Mouse (Mus musculus): ENCODE measurements at regions not wholly inside any gene's neighbourhood (a gene's known extent, or its start where the extent isn't known, plus 50 kb on each side); places are given as distances from the start of the nearest gene placed in this dataset.

DNA sequence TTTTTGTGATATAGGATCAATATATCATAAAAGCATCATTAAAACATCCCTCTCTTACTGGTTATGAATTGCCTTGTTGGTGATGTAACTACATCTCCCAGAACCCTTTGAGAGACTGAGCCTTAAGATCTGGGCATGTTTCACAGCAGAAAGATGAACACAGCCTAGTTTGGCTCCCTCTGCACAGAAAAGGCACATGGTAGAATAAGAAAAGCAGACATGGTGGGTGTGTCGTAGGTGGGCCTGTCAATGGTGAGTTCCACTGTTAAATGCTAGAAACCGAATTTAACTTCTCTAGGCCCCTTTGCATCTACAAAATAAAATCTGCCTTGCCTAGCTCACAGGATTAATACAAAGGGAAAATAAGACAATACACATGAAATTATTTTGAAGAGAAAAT, 343.3 kb upstream of the Smarca2 start:
- DNase-seq (ENCODE audit: low spot score): no peak

DNA sequence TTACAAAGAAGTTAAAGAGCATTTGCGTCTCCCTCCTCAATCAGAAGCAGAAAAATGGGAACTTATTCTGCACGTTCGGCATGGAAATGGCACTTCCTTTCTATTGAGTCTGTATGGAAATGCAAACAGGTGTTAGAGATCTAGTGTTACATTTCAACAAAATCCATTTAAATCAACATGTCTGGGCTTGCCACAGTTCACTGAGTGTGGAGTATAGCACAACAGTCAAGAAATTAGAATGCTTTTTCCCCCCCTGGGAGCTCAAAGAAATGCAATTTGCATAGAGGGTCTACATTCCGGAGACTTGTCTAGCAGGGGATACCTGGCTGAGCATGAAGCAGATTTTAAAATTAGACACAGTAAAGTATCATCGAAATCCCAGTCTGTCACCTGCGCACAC, 308.5 kb upstream of the Smarca2 start:
- DNase-seq (ENCODE audit: low spot score): no peak

DNA sequence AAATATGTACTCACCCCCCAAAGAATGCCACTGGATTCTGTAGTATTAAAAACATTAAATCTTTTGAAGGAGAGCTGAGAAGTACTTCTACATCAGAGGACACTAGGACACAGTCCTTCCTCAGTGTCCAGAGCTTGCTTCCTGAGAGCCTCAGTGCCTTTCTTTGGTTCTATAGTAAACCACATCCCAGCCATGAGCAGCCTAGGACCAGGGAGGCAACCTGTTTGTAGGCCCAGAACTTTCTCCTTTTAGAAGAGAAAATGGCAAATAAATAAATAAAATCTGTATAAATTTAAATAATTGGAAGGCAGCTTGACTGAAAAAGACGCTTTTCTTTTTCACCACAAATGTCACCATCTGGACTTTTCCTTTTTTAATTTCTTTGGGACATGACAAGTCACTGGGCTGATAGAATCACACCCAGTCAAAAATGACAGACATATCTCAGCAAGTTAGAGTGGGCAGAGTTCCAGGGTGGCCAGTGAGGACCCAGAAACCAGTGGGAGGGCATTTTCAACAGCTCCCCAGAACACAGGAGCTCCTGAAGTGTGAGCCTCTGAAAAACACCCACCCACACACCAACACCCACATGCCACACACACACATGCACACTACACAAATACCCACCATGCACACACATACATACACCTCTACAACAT, 296.2 kb upstream of the Smarca2 start:
- DNase-seq (ENCODE audit: low spot score): no peak

DNA sequence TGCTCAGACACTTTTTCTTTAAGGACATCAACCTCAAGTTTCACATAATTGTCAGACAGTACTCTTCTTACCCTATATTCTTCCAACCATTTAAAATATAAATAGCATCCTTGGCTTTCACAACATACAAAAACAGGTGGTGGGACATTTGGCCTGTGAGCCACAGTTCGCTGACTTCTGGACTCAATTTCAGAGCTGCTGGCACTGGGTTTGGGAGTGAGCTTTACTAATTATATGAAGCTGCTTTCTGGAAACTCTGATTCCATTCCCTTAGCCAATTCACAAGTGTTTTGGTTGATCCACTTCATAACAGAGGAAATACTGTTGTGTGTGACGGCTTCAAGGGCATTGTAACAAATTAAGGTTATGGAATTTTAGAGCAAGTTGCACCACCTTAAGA, 285.9 kb upstream of the Smarca2 start:
- DNase-seq (ENCODE audit: low spot score): no peak

DNA sequence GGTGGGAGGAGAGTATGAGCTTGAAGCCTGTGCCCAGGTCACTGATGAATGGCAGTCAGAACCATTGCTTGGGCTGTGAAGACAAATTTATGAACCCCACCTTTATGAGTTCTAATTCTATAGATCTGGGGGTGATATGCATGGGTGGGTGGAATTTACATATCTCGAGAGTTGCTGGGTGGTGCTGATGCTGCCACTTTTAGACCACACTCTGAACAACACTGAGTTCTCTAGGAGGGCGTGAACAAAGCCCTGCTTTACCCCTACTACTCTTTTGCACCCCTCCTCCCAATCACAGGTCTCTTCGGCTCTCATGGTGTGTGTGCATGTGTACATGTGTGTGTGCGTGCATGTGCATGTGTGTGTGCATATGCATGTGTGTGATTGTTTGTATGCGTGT, 281.2 kb upstream of the Smarca2 start:
- no peak for DNase-seq (ENCODE audit: low spot score)

DNA sequence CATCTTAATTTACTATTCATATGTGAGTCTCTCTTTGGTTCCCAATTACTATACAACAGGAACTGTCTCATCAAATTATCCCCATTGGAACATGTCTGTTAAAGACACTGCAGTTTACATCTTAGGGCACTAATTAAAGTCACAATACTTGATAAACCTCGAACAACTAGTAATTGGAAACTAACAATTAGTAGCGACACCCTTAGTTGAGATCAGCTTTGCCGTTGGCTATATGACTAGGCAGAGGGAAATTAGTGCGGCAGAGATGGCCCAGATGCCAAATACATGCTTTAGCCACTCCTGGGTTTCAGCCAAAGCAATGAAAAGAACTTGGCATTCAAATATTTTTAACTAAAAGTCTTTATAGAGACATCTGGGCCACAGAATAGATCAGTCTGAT, 265.7 kb upstream of the Smarca2 start:
- DNase-seq (ENCODE audit: low spot score): no peak

DNA sequence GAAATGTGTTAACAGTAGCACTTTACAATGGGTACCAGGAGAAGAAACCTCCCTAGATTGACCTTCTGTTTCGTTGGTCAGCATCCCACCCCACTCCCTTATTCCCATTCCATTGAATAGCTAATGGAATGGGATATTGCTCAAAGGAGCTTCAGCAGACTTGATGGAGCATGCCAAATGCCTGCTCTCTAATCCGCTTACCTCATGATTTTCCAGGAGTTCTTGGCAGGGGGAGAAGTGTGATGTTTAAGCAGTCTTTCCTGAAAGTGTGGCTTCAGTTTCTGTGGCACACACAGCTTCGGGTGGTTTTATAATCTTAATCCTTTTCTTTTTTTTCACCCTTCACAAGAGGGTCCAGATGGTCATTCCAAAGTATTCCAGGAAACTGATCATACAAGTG, 264.7 kb upstream of the Smarca2 start:
- DNase-seq (ENCODE audit: low spot score): no peak

DNA sequence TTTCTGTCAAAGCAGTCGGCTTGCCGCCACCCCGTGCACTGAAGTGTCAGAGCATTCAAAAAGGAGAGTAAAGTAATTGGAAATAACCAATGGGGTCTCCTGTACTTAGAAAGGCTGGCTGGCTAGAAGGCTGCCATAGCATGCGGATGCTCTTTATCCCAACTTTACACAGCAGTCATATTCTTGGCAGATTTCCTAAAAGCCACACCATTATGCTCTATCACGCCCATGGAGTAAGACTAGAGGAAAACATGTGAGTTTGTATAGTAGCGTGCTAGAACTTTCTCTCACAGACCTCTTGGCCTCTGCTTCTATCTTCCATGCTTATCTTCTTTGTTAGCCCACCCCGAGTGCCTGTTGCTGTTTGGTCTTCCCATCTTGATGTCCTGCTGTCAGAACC, 249.8 kb upstream of the Smarca2 start:
- no peak for DNase-seq (ENCODE audit: low spot score)

DNA sequence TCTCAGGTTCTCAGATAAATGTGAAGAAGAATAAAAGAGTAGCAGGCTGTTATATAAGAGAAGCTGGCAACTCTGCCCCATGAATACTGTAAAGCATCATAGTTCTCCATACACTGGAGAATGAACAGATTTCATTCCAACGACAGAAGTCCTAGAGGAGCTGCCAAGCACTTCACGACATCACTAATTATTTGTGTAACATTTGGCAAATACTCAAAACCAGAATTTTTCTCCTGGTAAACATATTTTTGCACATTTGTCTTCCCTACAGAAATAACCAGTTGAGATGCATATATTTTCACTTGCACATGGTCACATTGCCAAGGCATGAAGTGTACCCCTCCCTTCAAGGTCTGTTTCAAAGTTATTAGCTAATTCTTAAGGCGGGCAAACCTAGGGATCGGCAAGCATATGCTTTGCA, 220.9 kb upstream of the Smarca2 start:
- DNase-seq (ENCODE audit: low spot score): no peak

DNA sequence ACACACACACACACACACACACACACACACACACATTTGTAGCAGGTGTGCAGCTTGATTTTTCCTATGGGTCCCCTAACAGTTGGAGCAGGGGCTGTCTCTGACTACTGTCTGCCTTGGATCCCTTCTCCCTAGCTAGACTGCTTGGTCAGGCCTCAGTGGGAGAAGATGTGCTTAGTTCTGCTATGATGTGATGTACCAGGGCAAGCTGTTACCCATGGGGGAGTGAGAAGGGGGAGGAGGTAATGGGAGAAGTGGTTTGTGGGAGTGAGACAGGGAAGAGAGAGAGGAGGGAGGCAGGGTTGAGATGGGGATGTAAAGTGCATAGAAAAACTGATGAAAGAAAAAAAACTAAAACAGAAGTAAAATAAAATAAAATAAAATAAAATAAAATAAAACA, 218.8 kb upstream of the Smarca2 start:
- no peak for DNase-seq (ENCODE audit: low spot score)

DNA sequence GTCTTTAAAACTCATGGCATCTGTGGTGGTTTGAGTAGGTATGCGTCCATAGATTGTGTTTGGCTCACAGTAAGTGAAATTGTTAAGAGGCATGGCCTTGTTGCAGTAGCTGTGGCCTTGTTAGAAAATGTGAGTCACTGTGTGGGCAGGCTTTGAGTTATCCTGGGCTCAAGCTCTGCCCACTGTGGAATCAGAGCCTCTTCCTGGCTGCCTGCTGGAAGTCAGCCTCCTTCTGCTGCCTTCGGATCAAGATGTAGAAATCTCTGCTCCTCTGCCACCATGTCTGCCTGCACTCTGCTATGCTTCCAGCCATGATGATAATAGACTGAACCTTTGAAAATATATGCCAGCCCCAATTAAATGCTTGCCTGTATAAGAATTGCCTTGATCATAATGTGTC, 192.2 kb upstream of the Smarca2 start:
- no peak for DNase-seq (ENCODE audit: low spot score)

DNA sequence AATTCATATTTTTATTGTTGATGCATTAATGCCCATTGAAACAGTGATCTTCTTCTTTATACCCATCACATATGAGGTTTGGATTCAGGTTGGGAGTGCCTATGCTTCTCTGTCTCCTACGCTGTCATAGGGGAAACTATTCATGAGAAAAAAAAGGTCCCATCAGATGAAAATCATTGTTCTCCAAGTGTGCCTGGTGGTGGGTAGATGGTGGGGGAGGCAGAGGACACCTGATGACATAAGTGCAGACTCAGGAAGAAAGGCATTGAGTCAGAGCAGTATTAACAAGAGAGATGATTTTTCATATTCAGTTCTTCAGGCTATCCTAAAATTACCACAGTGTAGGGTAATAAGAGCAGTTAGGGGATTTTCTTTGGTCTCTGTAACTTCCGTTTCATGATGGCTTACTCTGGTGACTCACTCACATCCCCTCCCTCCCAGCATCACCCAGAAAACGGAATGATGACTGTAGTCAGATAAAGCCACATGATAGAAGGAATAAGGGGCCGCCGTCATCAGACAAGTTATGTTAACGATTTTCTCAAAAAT, 190.3 kb upstream of the Smarca2 start:
- no peak for DNase-seq (ENCODE audit: low spot score)

DNA sequence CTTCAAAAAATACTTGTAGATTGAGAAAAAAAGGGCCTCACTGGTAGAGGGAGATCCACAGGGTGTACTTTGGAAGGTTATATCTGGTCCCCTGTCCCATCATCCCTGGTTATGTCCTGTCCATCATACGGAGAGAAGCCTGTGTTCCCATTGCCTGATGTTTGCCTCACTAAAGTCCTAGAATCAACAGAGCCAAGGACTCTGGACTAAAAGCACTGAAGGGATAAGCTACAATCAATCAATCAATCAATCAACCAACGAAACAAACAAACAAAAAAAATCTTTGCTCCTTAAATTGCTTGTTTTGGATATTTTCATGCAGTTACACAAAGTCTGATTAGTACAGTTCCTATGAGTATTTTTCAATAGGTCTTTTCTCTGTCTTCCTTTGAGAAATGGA, 185.1 kb upstream of the Smarca2 start:
- DNase-seq (ENCODE audit: low spot score): no peak

DNA sequence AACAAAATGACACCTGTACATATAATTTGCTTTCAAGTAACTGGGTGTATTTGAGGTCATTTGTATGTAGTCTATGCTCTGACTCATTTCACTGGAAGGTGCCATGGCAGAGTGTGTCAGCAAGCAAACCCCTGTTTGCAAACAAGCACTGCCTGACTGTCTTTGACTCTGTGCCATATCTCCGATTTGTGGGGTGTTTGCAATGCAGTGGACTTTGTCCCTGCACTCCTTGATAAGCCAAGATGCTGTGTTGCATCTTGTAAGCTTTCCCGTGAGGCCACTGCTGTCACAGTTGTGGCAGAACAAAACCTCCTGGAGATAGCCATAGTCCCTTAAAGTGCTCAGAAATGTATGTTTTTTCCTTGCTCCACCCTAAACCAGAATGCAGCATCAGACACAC, 165.7 kb upstream of the Smarca2 start:
- DNase-seq (ENCODE audit: low spot score): no peak

DNA sequence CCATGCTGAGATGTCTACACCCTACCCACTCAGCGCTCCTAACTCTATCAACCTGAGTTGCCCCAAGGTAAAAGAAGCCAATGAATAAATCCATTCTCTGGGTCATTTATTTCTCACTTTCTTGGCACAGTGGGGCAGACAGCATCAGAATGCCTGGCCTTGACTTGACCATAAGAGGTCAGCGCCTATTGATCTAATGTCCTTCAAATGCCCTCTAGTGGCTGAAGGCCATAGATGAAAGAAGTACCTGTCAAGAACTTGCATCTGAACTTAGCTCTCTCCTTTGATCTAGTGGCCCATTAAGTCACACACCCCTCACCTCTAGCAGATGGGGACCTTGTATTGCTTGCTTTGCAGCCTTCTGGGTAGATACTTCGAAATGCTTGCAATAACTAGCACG, 159.5 kb upstream of the Smarca2 start:
- DNase-seq (ENCODE audit: low spot score): no peak

DNA sequence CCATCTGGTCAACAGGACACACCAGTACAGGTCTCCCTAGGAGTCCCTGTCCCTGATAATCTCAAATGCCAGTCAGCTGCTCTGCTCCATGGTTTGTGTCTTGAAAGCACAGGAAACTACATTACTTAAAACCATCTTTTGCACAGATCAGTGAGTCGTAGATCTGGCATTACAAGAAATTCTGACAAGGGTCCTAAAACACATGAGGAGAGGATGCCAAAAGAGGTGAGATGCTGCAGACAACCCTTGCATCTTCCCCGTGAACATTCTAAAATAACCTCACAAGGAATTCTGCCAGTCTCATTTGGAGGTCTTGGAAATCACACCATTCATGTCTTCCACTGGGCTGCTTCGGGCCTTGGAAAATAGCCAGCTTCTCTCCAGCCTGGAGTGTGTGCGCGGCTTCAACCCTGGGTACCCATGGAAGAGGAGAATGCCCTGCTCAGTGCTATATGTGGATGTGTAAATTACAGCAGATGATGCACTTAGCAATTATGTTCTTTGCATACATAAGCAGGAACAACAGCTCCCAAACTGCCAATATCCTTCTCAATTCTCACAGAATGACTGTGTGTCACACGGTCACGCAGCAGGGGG, 157.3 kb upstream of the Smarca2 start:
- no peak for DNase-seq (ENCODE audit: low spot score)

DNA sequence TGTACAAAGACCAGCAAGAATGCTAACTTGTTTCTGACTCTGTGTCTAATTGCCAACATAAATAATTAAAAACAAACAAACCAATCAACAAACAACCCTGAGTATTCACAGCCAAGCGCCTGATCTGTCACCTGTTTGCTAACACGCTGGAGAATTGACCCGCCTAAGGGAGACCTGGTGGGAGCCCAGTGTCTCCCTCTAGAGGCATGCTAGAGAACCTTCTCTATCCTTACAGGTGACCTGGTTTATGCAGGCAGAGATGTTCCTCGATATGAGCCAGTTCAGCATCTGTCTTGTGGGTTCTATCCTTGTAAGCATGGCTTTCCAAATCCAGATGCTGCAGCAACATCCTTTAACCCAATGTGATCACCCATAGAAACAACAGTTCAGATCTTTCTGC, 143.1 kb upstream of the Smarca2 start:
- DNase-seq (ENCODE audit: low spot score): no peak

DNA sequence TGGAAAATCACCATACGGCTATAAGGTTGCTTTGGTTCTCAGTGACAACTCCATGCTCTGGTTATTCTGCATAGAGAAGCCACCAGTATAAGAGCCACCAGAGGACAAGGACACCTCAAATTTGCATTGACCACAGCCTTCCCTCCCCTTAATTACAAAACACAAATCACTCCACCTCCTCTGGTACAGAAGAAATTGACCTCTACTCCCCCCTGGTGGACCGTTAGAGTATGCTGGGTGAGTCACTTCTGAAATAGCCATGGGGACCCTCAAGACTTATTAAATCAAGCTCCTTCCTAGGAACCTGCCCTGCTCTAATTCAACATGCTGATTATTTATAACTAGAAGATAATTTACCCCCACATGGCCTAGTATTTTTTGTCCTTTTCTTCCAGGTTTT, 139.6 kb upstream of the Smarca2 start:
- no peak for DNase-seq (ENCODE audit: low spot score)

DNA sequence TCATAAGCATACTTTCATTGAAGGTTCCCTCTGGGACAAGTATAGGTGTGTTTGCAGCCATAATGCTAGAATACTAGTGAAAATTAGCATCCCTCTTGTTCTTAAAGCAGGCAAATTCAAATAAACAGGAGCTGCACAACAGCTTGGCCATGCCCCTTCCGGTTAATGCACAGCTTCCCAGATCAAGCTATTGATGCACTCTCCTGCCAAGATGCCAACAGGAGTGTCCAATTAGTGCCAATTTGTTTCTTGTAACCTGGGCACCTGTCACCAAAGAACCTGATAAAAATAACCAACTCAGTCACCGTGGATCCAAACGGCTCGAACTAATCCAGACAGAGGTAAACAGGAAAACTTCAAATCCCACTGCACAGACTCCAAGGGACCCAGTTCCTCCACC, 138.6 kb upstream of the Smarca2 start:
- DNase-seq (ENCODE audit: low spot score): no peak

DNA sequence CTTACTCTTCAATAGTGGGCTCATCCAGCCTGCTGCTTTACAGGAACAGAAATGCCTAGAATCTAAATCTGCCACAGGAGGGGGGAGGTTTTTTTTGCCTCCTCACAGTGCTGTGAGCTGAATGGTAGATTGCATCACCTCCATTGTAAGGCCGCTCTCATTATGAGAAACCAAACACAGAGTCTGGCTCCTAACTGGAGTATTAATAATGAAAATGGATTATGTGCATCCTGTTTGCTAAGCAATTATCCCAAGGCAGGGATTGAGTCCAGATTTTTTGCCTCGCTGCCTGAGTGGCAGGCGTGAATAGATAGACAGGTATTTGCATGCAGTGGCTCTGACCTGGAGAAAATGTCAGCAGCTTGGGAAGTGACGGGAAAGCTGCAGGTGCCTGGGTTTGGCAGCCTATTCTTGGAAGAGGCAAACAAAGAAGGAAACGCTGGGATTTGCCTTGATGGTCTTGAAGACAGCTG, 137.6 kb upstream of the Smarca2 start:
- no peak for DNase-seq (ENCODE audit: low spot score)

DNA sequence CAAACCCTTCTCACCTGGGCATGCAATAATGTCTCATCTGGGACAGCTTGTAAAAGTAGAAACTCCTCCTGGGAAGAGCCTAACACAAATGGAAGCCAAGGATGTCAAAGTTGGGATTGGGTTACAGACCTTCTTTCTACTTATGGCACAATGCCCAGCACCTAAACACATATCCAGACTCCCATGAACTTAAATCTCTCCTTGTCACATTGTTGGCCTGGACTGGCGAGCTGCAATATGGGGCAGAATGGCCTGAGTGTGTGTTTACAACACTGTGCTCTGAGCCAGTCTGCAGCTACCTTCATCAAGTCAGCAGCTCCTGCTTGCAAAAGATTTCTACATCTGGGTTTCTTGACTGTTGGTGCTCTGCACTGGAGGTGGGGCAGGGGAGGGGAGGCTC, 132.2 kb upstream of the Smarca2 start:
- peak; percentile 11 for DNase-seq (ENCODE audit: low spot score)

DNA sequence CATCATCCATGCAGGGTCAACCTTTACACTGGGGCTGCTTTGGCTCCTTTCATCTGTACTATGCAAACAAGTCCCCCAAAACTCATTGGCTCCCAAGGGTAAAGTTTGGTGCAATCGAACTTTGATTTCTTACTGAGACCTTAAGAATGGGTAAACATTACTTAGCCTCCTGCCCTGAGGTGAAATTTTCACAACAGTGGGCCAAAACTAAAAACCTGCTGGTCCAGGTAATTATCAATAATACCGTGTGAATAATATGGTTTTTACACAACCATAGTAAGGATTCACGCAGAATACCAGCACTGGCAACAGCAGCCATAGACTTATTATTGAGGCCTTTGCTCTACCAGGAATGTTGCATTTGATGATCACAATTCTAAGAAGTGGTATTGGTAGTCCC, 131.6 kb upstream of the Smarca2 start:
- no peak for DNase-seq (ENCODE audit: low spot score)

DNA sequence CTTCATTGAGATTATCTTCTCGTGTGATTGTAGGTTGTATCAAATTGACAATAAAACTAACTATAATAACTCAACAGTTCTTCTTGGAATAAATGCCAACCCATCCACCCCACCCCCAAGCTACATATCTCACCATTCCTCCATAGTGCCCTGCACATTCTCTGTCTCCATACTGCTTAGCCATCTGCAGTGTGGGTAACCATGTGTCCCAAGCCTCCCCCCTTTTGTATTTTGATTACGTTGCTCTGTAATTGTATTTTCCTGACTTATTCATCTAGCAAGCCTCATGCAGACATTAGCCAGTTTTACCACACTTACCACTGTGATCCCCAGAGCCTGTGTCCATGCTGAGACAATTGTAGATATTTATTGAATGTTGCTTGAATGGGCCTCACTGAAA, 129.7 kb upstream of the Smarca2 start:
- DNase-seq (ENCODE audit: low spot score): no peak

DNA sequence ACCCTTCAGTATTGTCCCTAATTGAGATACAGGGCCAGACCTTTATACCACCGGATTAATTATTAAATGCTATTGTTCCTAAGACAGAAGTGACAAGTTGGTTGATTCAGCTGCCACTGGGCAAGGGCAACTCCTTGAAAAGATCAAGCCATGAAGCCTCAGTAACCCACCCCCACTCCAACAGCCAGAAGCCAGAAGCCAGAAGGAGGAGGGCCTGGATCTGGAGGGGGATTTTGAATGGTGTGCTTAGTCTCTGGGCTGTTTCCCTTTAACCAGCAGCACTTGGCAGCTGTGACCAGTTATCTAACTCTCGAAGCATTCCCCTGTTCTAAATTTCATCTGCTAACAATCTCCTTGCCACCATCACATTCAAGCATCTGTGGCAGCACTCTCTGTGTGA, 129.1 kb upstream of the Smarca2 start:
- DNase-seq (ENCODE audit: low spot score): no peak
